Mouse (Mus musculus) ES-E14 (cell line): ENCODE results near the gene Prkag2. TPM values are rescaled to one million over a fixed set of nuclear protein-coding genes. Genes with fewer than 3 reads are reported as not detected.
"Not testable (repeated sequence)": the region's sequence is repeated elsewhere in the genome, so short reads cannot be mapped to it uniquely, and the experiment has no call there.

Source experiments
- DNase-seq: peaks from one replicate; pipeline ENCODE4 v3.0.0-alpha.2; 2013; ENCODE audit warnings: low read depth, low spot score
- H3K27ac ChIP-seq: 2 replicates; pipeline ENCODE4 v1.5.1; 2012; ENCODE audit warnings: low read depth, mild to moderate bottlenecking, low read length, moderate library complexity, mixed read lengths; ENCODE audit not compliant: poor library complexity, insufficient read depth, severe bottlenecking
- H3K36me3 ChIP-seq: 2 replicates; pipeline ENCODE4 v1.6.1; 2012; ENCODE audit warnings: mild to moderate bottlenecking, low read length, moderate library complexity, mixed read lengths; ENCODE audit not compliant: control insufficient read depth, poor library complexity, insufficient read depth, severe bottlenecking
- H3K4me1 ChIP-seq, 2 experiments: fragments of 150-350 bp in 1 of 2; sonication (generic) in 1 of 2; 2 replicates each; pipeline ENCODE4 v1.6.1; 2012; ENCODE audit warnings: low read length in 2 of 2, mild to moderate bottlenecking in 1 of 2, mixed read lengths in 1 of 2; ENCODE audit not compliant: control insufficient read depth in 2 of 2, insufficient read depth in 2 of 2, poor library complexity in 1 of 2
- H3K4me3 ChIP-seq, 2 experiments: fragments of 150-350 bp in 1 of 2; sonication (generic) in 1 of 2; 2 replicates each; pipeline ENCODE4 v1.5.1; 2012; ENCODE audit warnings: low read length in 2 of 2, low read depth in 1 of 2, mild to moderate bottlenecking in 1 of 2, mixed read lengths in 1 of 2; ENCODE audit not compliant: insufficient read depth in 1 of 2, poor library complexity in 1 of 2, severe bottlenecking in 1 of 2
- H3K9ac ChIP-seq: 2 replicates; pipeline ENCODE4 v1.6.1; 2012; ENCODE audit warnings: low read depth, mild to moderate bottlenecking, low read length, mixed read lengths; ENCODE audit not compliant: poor library complexity, insufficient read depth, severe bottlenecking
- H3K9me3 ChIP-seq: fragments of 150-350 bp; sonication (generic); 2 replicates; pipeline ENCODE4 v1.6.1; 2012; ENCODE audit warnings: low read depth, mild to moderate bottlenecking, low read length; ENCODE audit not compliant: control insufficient read depth, insufficient read depth
- CHD2 ChIP-seq: IDR thresholded peaks from 2 replicates; pipeline ENCODE4 v1.6.1; 2014; ENCODE audit warnings: mild to moderate bottlenecking, low read depth, low read length, inconsistent platforms
- HCFC1 ChIP-seq: IDR thresholded peaks from 2 replicates; pipeline ENCODE4 v1.6.1; 2012; ENCODE audit warnings: low read length, inconsistent platforms, borderline replicate concordance; ENCODE audit not compliant: insufficient read depth
- MAFK ChIP-seq: IDR thresholded peaks from 2 replicates; pipeline ENCODE4 v1.6.1; 2014; ENCODE audit warnings: mild to moderate bottlenecking, low read depth, low read length, inconsistent platforms; ENCODE audit not compliant: insufficient read depth
- ZC3H11A ChIP-seq: IDR thresholded peaks from 2 replicates; pipeline ENCODE4 v1.6.1; 2012; ENCODE audit warnings: low read depth, mild to moderate bottlenecking, inconsistent platforms, low read length, borderline replicate concordance
- ZNF384 ChIP-seq: IDR thresholded peaks from 2 replicates; pipeline ENCODE4 v1.6.1; 2012; ENCODE audit warnings: low read depth, low read length, inconsistent platforms
- in situ Hi-C, 2 experiments: fragments of 600-800 bp; cut with MboI; formaldehyde crosslinking; loops; one replicate each; pipeline ENCODE4 v1.15.1; 2025; ENCODE audit warnings: low sequenced_read_pairs in 2 of 2, inconsistent platforms in 1 of 2; ENCODE audit not compliant: unreplicated experiment in 2 of 2
- total RNA-seq: library from RNA; depleted of rRNA; stranded (reverse); fragments of 300-350 nt; gene quantifications from 2 replicates; pipeline ENCODE4 v1.2.3, GENCODE M21; 2012

Prkag2 gene
- total RNA-seq, 1 experiment, result 10.5 TPM

DNA sequence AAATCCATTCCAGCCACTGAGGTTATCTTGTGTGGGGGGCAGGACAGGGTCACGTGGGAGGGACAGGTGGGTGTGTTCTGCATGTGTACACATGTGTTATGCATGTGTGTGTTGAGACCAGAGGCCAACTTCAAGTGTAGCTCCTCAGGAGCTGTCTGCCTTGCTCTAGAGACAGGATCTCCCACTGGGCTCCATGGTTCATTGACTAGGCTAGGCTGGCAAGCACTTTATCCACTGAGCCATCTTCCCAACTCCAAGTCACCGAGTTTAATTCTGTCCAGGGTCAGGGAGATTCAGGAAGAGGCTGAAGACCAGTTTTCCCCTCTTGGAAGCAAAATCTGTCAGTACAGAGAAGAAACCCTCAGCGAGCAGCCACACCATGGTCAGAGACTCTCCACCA, 19.4 kb downstream of the Prkag2 start:
- Histone ChIP-seq H3K4me3 (no peak overlapping the region), H3K4me1 (no peaks in the 10 kb centered on the region), H3K36me3 (no peaks in the 10 kb centered on the region), H3K9me3 (no peaks in the 10 kb centered on the region), H3K27ac (no peak overlapping the region), H3K9ac (no peak overlapping the region)
- TF ChIP-seq ZC3H11A (no peak), CHD2 (no peak), ZNF384 (no peak), HCFC1 (no peak), MAFK (no peak)
- in situ Hi-C loops, result no loop called here
- no peak for DNase-seq

- TF ChIP-seq ZNF384 (no peak), ZC3H11A (no peak), MAFK (no peak), HCFC1 (no peak), CHD2 (no peak)
- no peaks in the 10 kb centered on the region for H3K36me3 ChIP-seq
Measured at GRCm38 (mm10) chr5:25080438-25080945, 19.9 kb downstream of the Prkag2 start.

DNA sequence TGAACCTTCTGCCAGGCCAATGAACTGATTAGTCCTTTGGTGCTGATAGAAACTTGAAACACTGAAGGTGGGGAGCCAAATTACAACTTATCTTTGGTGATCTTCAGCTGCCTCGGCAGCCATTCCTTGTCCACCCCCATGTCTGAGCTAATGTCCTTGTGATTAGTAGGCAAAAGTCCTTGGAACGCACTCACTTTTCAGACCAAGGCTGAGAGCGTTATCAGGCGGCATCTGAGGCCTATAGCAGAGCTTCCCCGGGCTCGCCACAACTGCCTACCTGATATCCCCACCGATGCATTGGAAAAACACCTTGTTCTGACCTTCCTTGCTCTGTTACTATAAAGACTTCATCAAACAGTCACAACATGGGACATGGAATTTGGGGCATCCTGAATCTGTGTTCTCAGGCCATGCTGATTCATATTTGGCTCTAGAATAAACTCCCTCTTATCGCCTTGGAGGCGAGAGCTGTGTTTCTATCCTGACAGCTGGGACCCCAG, 20.6 kb downstream of the Prkag2 start:
- H3K27ac ChIP-seq, result no peak overlapping the region
- no peaks in the 10 kb centered on the region for H3K9me3 ChIP-seq
- DNase-seq, result no peak
- H3K4me3 ChIP-seq, result no peak overlapping the region
- H3K36me3 ChIP-seq, result no peaks in the 10 kb centered on the region
- in situ Hi-C loops, result no loop called here
- H3K4me1 ChIP-seq, result no peaks in the 10 kb centered on the region
- H3K9ac ChIP-seq, result no peak overlapping the region
- TF ChIP-seq ZNF384 (no peak), CHD2 (no peak), MAFK (no peak), ZC3H11A (no peak), HCFC1 (no peak)

More at GRCm38 (mm10) chr5:25080438-25080945, 19.9 kb downstream of the Prkag2 start:
- H3K9ac ChIP-seq, result no peak overlapping the region
- no peaks in the 10 kb centered on the region for H3K4me1 ChIP-seq
- no peak overlapping the region for H3K27ac ChIP-seq
- in situ Hi-C loops, result no loop called here
- DNase-seq, result no peak
- no peaks in the 10 kb centered on the region for H3K9me3 ChIP-seq
- H3K4me3 ChIP-seq, result no peak overlapping the region

- no peak for TF ChIP-seq HCFC1
- no peak for TF ChIP-seq ZNF384
- no peak for DNase-seq
- H3K27ac ChIP-seq, result no peak overlapping the region
- no peaks in the 10 kb centered on the region for H3K9me3 ChIP-seq
- no peaks in the 10 kb centered on the region for H3K36me3 ChIP-seq
- no peak overlapping the region for H3K9ac ChIP-seq
- H3K4me3 ChIP-seq, result no peak overlapping the region
- in situ Hi-C loops, result no loop called here
- H3K4me1 ChIP-seq, result no peaks in the 10 kb centered on the region
Measured at GRCm38 (mm10) chr5:25077873-25078651, 22.4 kb downstream of the Prkag2 start.

- H3K27ac ChIP-seq, H3K9me3 ChIP-seq, H3K36me3 ChIP-seq, H3K4me1 ChIP-seq, in situ Hi-C loops, H3K9ac ChIP-seq, H3K4me3 ChIP-seq, DNase-seq: not testable (repeated sequence)
Measured at GRCm38 (mm10) chr5:25077258-25077657, 23.2 kb downstream of the Prkag2 start.
